Mouse (Mus musculus) limb, embryonic 11.5 days (tissue): ENCODE measurements around the gene Fbxl18. TPM values are rescaled to one million over a fixed set of nuclear protein-coding genes. Genes with fewer than 3 reads are reported as not detected.
A peak's percentile ranks its signal among the peaks of the same experiment; 100 is the strongest.

ENCODE experiments used
- ATAC-seq: fragments of 200-750 bp; cut with Nextera tagmentation; 2 replicates; pipeline ENCODE4 v1.8.0; 2017; ENCODE audit warnings: low read depth; ENCODE audit not compliant: insufficient number of reproducible peaks, low FRiP score, low TSS enrichment
- DNase-seq: peaks from one replicate; pipeline ENCODE4 v3.0.0-alpha.2; 2015; ENCODE audit warnings: low spot score
- H3K27ac ChIP-seq: fragments of 300-500 bp; sonication (generic); replicated peaks from 2 replicates; pipeline ENCODE4 v1.5.1; 2014; ENCODE audit warnings: low read depth, mild to moderate bottlenecking, low read length
- H3K27me3 ChIP-seq: fragments of 300-500 bp; sonication (generic); 2 replicates; pipeline ENCODE4 v1.6.1; 2014; ENCODE audit warnings: mild to moderate bottlenecking, low read length, mixed read lengths; ENCODE audit not compliant: control insufficient read depth, insufficient read depth
- H3K36me3 ChIP-seq: fragments of 300-500 bp; sonication (generic); 2 replicates; pipeline ENCODE4 v1.6.1; 2014; ENCODE audit warnings: mild to moderate bottlenecking, low read length, moderate library complexity, mixed read lengths; ENCODE audit not compliant: control insufficient read depth, insufficient read depth
- H3K4me1 ChIP-seq: fragments of 300-500 bp; sonication (generic); 2 replicates; pipeline ENCODE4 v1.6.1; 2014; ENCODE audit warnings: low read length, mixed read lengths; ENCODE audit not compliant: control insufficient read depth, insufficient read depth
- H3K4me2 ChIP-seq: fragments of 300-500 bp; sonication (generic); 2 replicates; pipeline ENCODE4 v1.6.1; 2014; ENCODE audit warnings: low read depth, mild to moderate bottlenecking, moderate library complexity; ENCODE audit not compliant: severe bottlenecking
- H3K4me3 ChIP-seq: fragments of 300-500 bp; sonication (generic); 2 replicates; pipeline ENCODE4 v1.5.1; 2014; ENCODE audit warnings: low read depth, low read length
- H3K9ac ChIP-seq: fragments of 300-500 bp; sonication (generic); 2 replicates; pipeline ENCODE4 v1.6.1; 2014; ENCODE audit warnings: mild to moderate bottlenecking, low read length
- H3K9me3 ChIP-seq: fragments of 300-500 bp; sonication (generic); 2 replicates; pipeline ENCODE4 v1.6.1; 2016; ENCODE audit warnings: low read length; ENCODE audit not compliant: control insufficient read depth
- WGBS: fragments of 180-500 bp; shearing (Covaris S2); extraction: QIAGEN DNeasy Blood & Tissue Kit; methylation state at CpG from one replicate; pipeline ENCODE4 v1.1.7; 2014; 5-methylcytosine and 5-hydroxymethylcytosine counted together
- polyA plus RNA-seq: library from polyadenylated mRNA; unstranded; fragments of >200 nt; fragmentation: Nextera tagmentation; extraction: Ambion mirVana; gene quantifications from 2 replicates; pipeline ENCODE4 v1.2.1, GENCODE M21; 2014

Gene Fbxl18
- polyA plus RNA-seq, 1 experiment from 2014 or later, result 11.1 TPM

- Histone ChIP-seq H3K27ac (no peak overlapping the region), H3K9ac (no peak overlapping the region; the same call in 1 of the 2 replicates), H3K4me1 (0 out of 2 replicates have a peak, but pooled peaks cover 7% of the 10 kb centered on the region), H3K4me2 (no peak overlapping the region), H3K36me3 (peaks cover 10% of the 10 kb centered on the region; the same call in 1 of the 2 replicates), H3K27me3 (no peaks in the 10 kb centered on the region), H3K4me3 (0 out of 2 replicates have a peak overlapping the region, but pooled peaks have one; percentile 9), H3K9me3 (no peaks in the 10 kb centered on the region)
- WGBS, result 33% methylated on average over 11 of the region's 11 CpGs
- DNase-seq, result peak; percentile 91
- ATAC-seq, result peak; percentile 61
Measured at GRCm38 (mm10) chr5:142877337-142878280, 17.6 kb downstream of the Fbxl18 start.

GRCm38 (mm10) chr5:142876896-142877295 is 18.3 kb downstream of the Fbxl18 start:
- H3K9ac ChIP-seq, result no peak overlapping the region
- no peaks in the 10 kb centered on the region for H3K9me3 ChIP-seq
- H3K4me3 ChIP-seq, result no peak overlapping the region
- H3K27ac ChIP-seq, result no peak overlapping the region
- no peak for ATAC-seq
- peaks cover 8% of the 10 kb centered on the region; the same call in 1 of the 2 replicates for H3K36me3 ChIP-seq
- H3K4me2 ChIP-seq, result no peak overlapping the region
- H3K27me3 ChIP-seq, result no peaks in the 10 kb centered on the region
- no peak for DNase-seq
- H3K4me1 ChIP-seq, result 0 out of 2 replicates have a peak, but pooled peaks cover 7% of the 10 kb centered on the region
- 98% methylated on average over 5 of the region's 5 CpGs for WGBS

GRCm38 (mm10) chr5:142875513-142875905 is 19.7 kb downstream of the Fbxl18 start:
- 96% methylated on average over 10 of the region's 10 CpGs for WGBS
- H3K27me3 ChIP-seq, result no peaks in the 10 kb centered on the region
- no peak overlapping the region for H3K4me2 ChIP-seq
- no peak overlapping the region for H3K9ac ChIP-seq
- DNase-seq (no peak), ATAC-seq (no peak)
- H3K4me1 ChIP-seq, result no peaks in the 10 kb centered on the region
- H3K36me3 ChIP-seq, result peaks cover 10% of the 10 kb centered on the region; the same call in 1 of the 2 replicates
- no peak overlapping the region for H3K4me3 ChIP-seq
- H3K9me3 ChIP-seq, result no peaks in the 10 kb centered on the region
- H3K27ac ChIP-seq, result no peak overlapping the region

- Histone ChIP-seq H3K27me3 (no peaks in the 10 kb centered on the region), H3K27ac (no peak overlapping the region), H3K4me2 (no peak overlapping the region), H3K4me3 (no peak overlapping the region), H3K9me3 (no peaks in the 10 kb centered on the region), H3K36me3 (peaks cover 10% of the 10 kb centered on the region; the same call in 1 of the 2 replicates), H3K9ac (no peak overlapping the region), H3K4me1 (no peaks in the 10 kb centered on the region)
- WGBS, result 93% methylated on average over 13 of the region's 13 CpGs
- ATAC-seq (no peak), DNase-seq (no peak)
Measured at GRCm38 (mm10) chr5:142874791-142875512, 20.3 kb downstream of the Fbxl18 start.

GRCm38 (mm10) chr5:142873718-142874117 is 21.5 kb downstream of the Fbxl18 start:
- Histone ChIP-seq H3K4me1 (0 out of 2 replicates have a peak, but pooled peaks cover 2% of the 10 kb centered on the region), H3K4me3 (no peak overlapping the region), H3K27ac (no peak overlapping the region), H3K27me3 (no peaks in the 10 kb centered on the region), H3K4me2 (no peak overlapping the region), H3K9me3 (no peaks in the 10 kb centered on the region), H3K9ac (no peak overlapping the region), H3K36me3 (peaks cover 10% of the 10 kb centered on the region; the same call in 1 of the 2 replicates)
- ATAC-seq, result no peak
- WGBS, result 91% methylated on average over 7 of the region's 7 CpGs
- no peak for DNase-seq

GRCm38 (mm10) chr5:142871765-142872164 is 23.5 kb downstream of the Fbxl18 start:
- DNase-seq (no peak), ATAC-seq (no peak)
- Histone ChIP-seq H3K9ac (no peak overlapping the region), H3K36me3 (peaks cover 12% of the 10 kb centered on the region; the same call in 1 of the 2 replicates), H3K9me3 (no peaks in the 10 kb centered on the region), H3K4me3 (no peak overlapping the region), H3K4me2 (no peak overlapping the region), H3K27me3 (no peaks in the 10 kb centered on the region), H3K4me1 (0 out of 2 replicates have a peak, but pooled peaks cover 2% of the 10 kb centered on the region), H3K27ac (no peak overlapping the region)
- 81% methylated on average over 12 of the region's 12 CpGs for WGBS

- Histone ChIP-seq H3K4me1 (0 out of 2 replicates have a peak, but pooled peaks cover 2% of the 10 kb centered on the region), H3K27me3 (no peaks in the 10 kb centered on the region), H3K4me2 (no peak overlapping the region), H3K27ac (no peak overlapping the region), H3K36me3 (peaks cover 8% of the 10 kb centered on the region; the same call in 1 of the 2 replicates), H3K4me3 (no peak overlapping the region), H3K9ac (no peak overlapping the region), H3K9me3 (no peaks in the 10 kb centered on the region)
- peak; percentile 57 for ATAC-seq
- WGBS, result 32% methylated on average over 13 of the region's 13 CpGs
- peak; percentile 64 for DNase-seq
Measured at GRCm38 (mm10) chr5:142869463-142869862, 25.8 kb downstream of the Fbxl18 start.

- Histone ChIP-seq H3K27ac (no peak overlapping the region), H3K4me2 (no peak overlapping the region), H3K9ac (no peak overlapping the region), H3K4me1 (0 out of 2 replicates have a peak, but pooled peaks cover 4% of the 10 kb centered on the region), H3K4me3 (no peak overlapping the region), H3K27me3 (no peaks in the 10 kb centered on the region), H3K9me3 (no peaks in the 10 kb centered on the region), H3K36me3 (no peaks in the 10 kb centered on the region)
- ATAC-seq, result no peak
- WGBS, result 59% methylated on average over 16 of the region's 16 CpGs
- DNase-seq, result no peak
Measured at GRCm38 (mm10) chr5:142857763-142858229, 37.4 kb downstream of the Fbxl18 start.
